Comparison of ENCODE assay signal across 25 mouse cellular contexts in the genomic region with DNA sequence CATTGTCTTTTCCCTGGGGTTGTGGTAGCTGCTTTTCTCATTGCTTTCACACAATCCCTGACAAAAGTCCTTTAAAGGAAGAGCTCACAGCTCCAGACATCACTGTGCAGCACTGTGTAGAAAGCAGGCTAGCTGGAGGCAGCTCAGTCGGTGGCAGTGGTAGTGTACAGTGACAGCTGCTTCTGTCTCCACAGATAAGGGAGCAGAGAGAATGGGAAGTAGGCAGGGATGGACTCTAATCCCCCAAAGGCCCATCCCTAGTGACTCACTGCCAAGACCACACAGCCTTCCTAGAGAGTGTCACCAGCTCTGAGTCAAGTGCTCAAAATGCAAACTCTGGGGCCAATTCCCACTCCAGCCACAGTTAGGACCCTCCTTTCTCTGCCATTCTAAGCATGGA.
A peak's percentile ranks its signal among the peaks of the same experiment; 100 is the strongest.
DNase-seq lines count a peak whose midpoint lies in the region; ATAC-seq and TF ChIP-seq lines count a peak whose summit lies in the region.
"Had no signal": no experiment of that assay in that cellular context is flagged by ENCODE, and none has a peak within 500 bp of the region (broad histone marks: within the 10 kb centered on the region; RNA-seq: fewer than 3 reads in every experiment).

No protein-coding gene starts in this region.

- H3K4me3 ChIP-seq in heart, embryonic 12.5 days: no peak overlapping the region
- H3K4me3 ChIP-seq in midbrain, postnatal 0 days (ENCODE audit: low read depth, low read length): no peak overlapping the region
- H3K4me3 ChIP-seq in midbrain, embryonic 10.5 days: no peak overlapping the region
- no peak overlapping the region for H3K4me3 ChIP-seq in myocyte
- H3K4me3 ChIP-seq: embryonic facial prominence, embryonic 10.5 days; embryonic facial prominence, embryonic 13.5 days; erythroblast, embryonic 14.5 days; forebrain, embryonic 12.5 days; forebrain, embryonic 15.5 days had no signal

- H3K9ac ChIP-seq in heart, embryonic 12.5 days: no peak overlapping the region
- H3K9ac ChIP-seq in midbrain, postnatal 0 days (replicated peaks; ENCODE audit: low read length, poor library complexity, severe bottlenecking): no peak overlapping the region
- H3K9ac ChIP-seq: embryonic facial prominence, embryonic 13.5 days; forebrain, embryonic 12.5 days; forebrain, embryonic 15.5 days; hindbrain, embryonic 14.5 days had no signal

- WGBS in heart, embryonic 12.5 days: 0% methylated on average over 1 of the region's 1 CpGs
- WGBS in midbrain, postnatal 0 days: 11% methylated on average over 1 of the region's 1 CpGs
- 32% methylated on average over 1 of the region's 1 CpGs for WGBS in midbrain, embryonic 10.5 days

- H3K27me3 ChIP-seq in heart, embryonic 12.5 days (replicated peaks): no peaks in the 10 kb centered on the region
- no peaks in the 10 kb centered on the region for H3K27me3 ChIP-seq in midbrain, postnatal 0 days (ENCODE audit: insufficient read depth, low read length)
- no peaks in the 10 kb centered on the region for H3K27me3 ChIP-seq in midbrain, embryonic 10.5 days (ENCODE audit: low read depth, poor library complexity, severe bottlenecking)
- H3K27me3 ChIP-seq in myocyte (ENCODE audit: control insufficient read depth, insufficient read depth, insufficient read length): no peaks in the 10 kb centered on the region
- H3K27me3 ChIP-seq: embryonic facial prominence, embryonic 13.5 days; forebrain, embryonic 12.5 days; forebrain, embryonic 15.5 days; Patski had no signal

- ATAC-seq in heart, embryonic 12.5 days (ENCODE audit: insufficient number of reproducible peaks, low FRiP score): peak; percentile 25; the same call in 1 of the 2 replicates
- ATAC-seq in midbrain, postnatal 0 days (ENCODE audit: low FRiP score): no peak
- ATAC-seq: forebrain, embryonic 15.5 days; intestine, postnatal 0 days; Patski had no signal

- peaks cover 7% of the 10 kb centered on the region; the same call in 1 of the 2 replicates for H3K4me1 ChIP-seq in heart, embryonic 12.5 days (replicated peaks)
- no peaks in the 10 kb centered on the region for H3K4me1 ChIP-seq in midbrain, postnatal 0 days (ENCODE audit: insufficient read depth, low read length)
- H3K4me1 ChIP-seq in midbrain, embryonic 10.5 days: peaks cover 9% of the 10 kb centered on the region; the same call in 1 of the 2 replicates
- H3K4me1 ChIP-seq: forebrain, embryonic 12.5 days; forebrain, embryonic 15.5 days had no signal

- no peak overlapping the region for H3K4me2 ChIP-seq in heart, embryonic 12.5 days
- no peak overlapping the region for H3K4me2 ChIP-seq in midbrain, postnatal 0 days (ENCODE audit: low read depth, low read length, poor library complexity, severe bottlenecking)
- no peak overlapping the region for H3K4me2 ChIP-seq in myocyte (ENCODE audit: low read depth)
- H3K4me2 ChIP-seq: embryonic facial prominence, embryonic 13.5 days; forebrain, embryonic 12.5 days; forebrain, embryonic 15.5 days; hindbrain, embryonic 14.5 days had no signal

- no peak overlapping the region for H3ac ChIP-seq in myocyte (ENCODE audit: control insufficient read depth, insufficient read length)

- no peaks in the 10 kb centered on the region for H3K79me2 ChIP-seq in myocyte (ENCODE audit: control insufficient read depth, insufficient read depth)

- no peaks in the 10 kb centered on the region for H3K36me3 ChIP-seq in heart, embryonic 12.5 days
- no peaks in the 10 kb centered on the region for H3K36me3 ChIP-seq in midbrain, postnatal 0 days (ENCODE audit: insufficient read depth, low read length)
- no peaks in the 10 kb centered on the region for H3K36me3 ChIP-seq in midbrain, embryonic 10.5 days
- H3K36me3 ChIP-seq in myocyte (ENCODE audit: control insufficient read depth, insufficient read depth): no peaks in the 10 kb centered on the region
- H3K36me3 ChIP-seq: embryonic facial prominence, embryonic 10.5 days; embryonic facial prominence, embryonic 13.5 days; forebrain, embryonic 12.5 days; forebrain, embryonic 15.5 days had no signal

- no peak for TF ChIP-seq POLR2A in myocyte (IDR thresholded peaks at IDR 0.05; ENCODE audit: insufficient read length, low read depth)

- peak; percentile 4 for DNase-seq in gastrocnemius, postnatal 10 days
- no peak for DNase-seq in gastrocnemius, adult 8-10 months (ENCODE audit: low spot score in 2 of 2)
- DNase-seq in heart, adult 9 months (ENCODE audit: low spot score in 2 of 2): no peak
- DNase-seq in midbrain, postnatal 0 days (ENCODE audit: low spot score): peak; percentile 22
- DNase-seq in midbrain, embryonic 10.5 days (ENCODE audit: low spot score): no peak
- DNase-seq in frontal cortex, postnatal 10 days (ENCODE audit: low spot score in 2 of 2): no peak
- DNase-seq: adrenal gland, postnatal 10 days; adrenal gland, postnatal 36 days; cerebellum, adult 2 months; cerebellum, adult 9-11 months; cerebellum, postnatal 36 days; embryo, embryonic 11 days; heart, adult 11 months; heart, postnatal 36 days; kidney, adult 2 months had no signal

- H3K27ac ChIP-seq in heart, embryonic 12.5 days (ENCODE audit: poor library complexity, severe bottlenecking): no peak overlapping the region
- no peak overlapping the region for H3K27ac ChIP-seq in midbrain, postnatal 0 days (ENCODE audit: low read depth, low read length)
- no peak overlapping the region for H3K27ac ChIP-seq in midbrain, embryonic 10.5 days (replicated peaks)
- H3K27ac ChIP-seq: embryonic facial prominence, embryonic 10.5 days; embryonic facial prominence, embryonic 13.5 days; forebrain, embryonic 12.5 days; forebrain, embryonic 15.5 days; hindbrain, embryonic 14.5 days had no signal

- no peaks in the 10 kb centered on the region for H3K9me3 ChIP-seq in heart, embryonic 12.5 days (replicated peaks)
- H3K9me3 ChIP-seq in midbrain, postnatal 0 days (ENCODE audit: low read length): no peaks in the 10 kb centered on the region
- no peaks in the 10 kb centered on the region for H3K9me3 ChIP-seq in midbrain, embryonic 10.5 days (replicated peaks)
- H3K9me3 ChIP-seq: embryonic facial prominence, embryonic 10.5 days; embryonic facial prominence, embryonic 13.5 days; forebrain, embryonic 12.5 days; forebrain, embryonic 15.5 days had no signal

- TF ChIP-seq CTCF in midbrain, postnatal 0 days (IDR thresholded peaks at IDR 0.05): no peak

TF ChIP-seq in myocyte, 11 proteins besides CTCF, POLR2A, EP300 and RAD21:
- TF ChIP-seq MYOG (IDR thresholded peaks at IDR 0.05; ENCODE audit: control insufficient read depth in 1 of 3, insufficient read depth in 1 of 3, insufficient read length in 2 of 3, low read depth in 2 of 3) (peak in 1 of 3 experiments; percentile 57), E2F4 (IDR thresholded peaks at IDR 0.05; ENCODE audit: insufficient read depth) (no peak), MYOD1 (IDR thresholded peaks at IDR 0.05; ENCODE audit: control insufficient read depth in 1 of 3, insufficient read length in 2 of 3, low read depth in 2 of 3) (peak in 2 of 3 experiments; percentile 35 to 46), TCF12 (IDR thresholded peaks at IDR 0.05; ENCODE audit: insufficient read depth, poor library complexity, severe bottlenecking) (no peak), REST (IDR thresholded peaks at IDR 0.05; ENCODE audit: insufficient read depth, insufficient read length) (no peak), CEBPB (IDR thresholded peaks at IDR 0.05; ENCODE audit: insufficient read depth, poor library complexity, severe bottlenecking) (no peak), SRF (IDR thresholded peaks at IDR 0.05; ENCODE audit: control insufficient read depth, insufficient read length, low read depth) (no peak), POLR2AphosphoS2 (IDR thresholded peaks at IDR 0.05; ENCODE audit: insufficient read length, low read depth) (no peak)

Comparison
In these comparisons a context has a peak if more than half of its experiments do, and no peak if none do; other contexts are left out.
1. DNase-seq: peak in gastrocnemius, postnatal 10 days (single experiment) and midbrain, postnatal 0 days (single experiment); none in gastrocnemius, adult 8-10 months (0 of 2), heart, adult 9 months (0 of 2), midbrain, embryonic 10.5 days (single experiment) and frontal cortex, postnatal 10 days (0 of 2).